Mouse (Mus musculus) heart, postnatal 25 days (tissue): ENCODE measurements at regions not wholly inside any gene's neighbourhood (a gene's known extent, or its start where the extent isn't known, plus 50 kb on each side); places are given as distances from the start of the nearest gene placed in this dataset.
A peak's percentile ranks its signal among the peaks of the same experiment; 100 is the strongest.

Source experiments
- DNase-seq: peaks from one replicate; pipeline ENCODE4 v3.0.0; 2022; ENCODE audit warnings: low spot score
- intact Hi-C: fragments of 180-260 bp; cut with DNase I; formaldehyde crosslinking; loops from one replicate; pipeline ENCODE4 v1.15.1; 2025

- intact Hi-C loops: no loop called here
- DNase-seq: no peak
Observed at GRCm38 (mm10) chr6:31058299-31058698, 99.4 kb upstream of the Klf14 start.

- no peak for DNase-seq
- intact Hi-C loops: no loop called here
Observed at GRCm38 (mm10) chr6:31058961-31059360, 100.1 kb upstream of the Klf14 start.

GRCm38 (mm10) chr6:31061813-31062212 is 102.9 kb upstream of the Klf14 start:
- intact Hi-C loops: no loop called here
- no peak for DNase-seq

- no peak for DNase-seq
- intact Hi-C loops: no loop called here
Observed at GRCm38 (mm10) chr6:31065419-31065818, 106.5 kb upstream of the Klf14 start.

GRCm38 (mm10) chr6:31066861-31067260 is 108.0 kb upstream of the Klf14 start:
- intact Hi-C loops: no loop called here
- no peak for DNase-seq

- intact Hi-C loops: no loop called here
- DNase-seq: no peak
Observed at GRCm38 (mm10) chr6:31067453-31067852, 108.6 kb upstream of the Klf14 start.

GRCm38 (mm10) chr6:31069243-31069642 is 110.4 kb upstream of the Klf14 start:
- intact Hi-C loops: no loop called here
- no peak for DNase-seq

GRCm38 (mm10) chr6:31070537-31070936 is 111.7 kb upstream of the Klf14 start:
- no peak for DNase-seq
- intact Hi-C loops: no loop called here

GRCm38 (mm10) chr6:31070966-31071365 is 112.1 kb upstream of the Klf14 start:
- intact Hi-C loops: no loop called here
- no peak for DNase-seq

GRCm38 (mm10) chr6:31072072-31072471 is 113.2 kb upstream of the Klf14 start:
- no peak for DNase-seq
- intact Hi-C loops: no loop called here

GRCm38 (mm10) chr6:31072559-31072958 is 113.7 kb upstream of the Klf14 start:
- intact Hi-C loops: no loop called here
- no peak for DNase-seq

- intact Hi-C loops: no loop called here
- no peak for DNase-seq
Observed at GRCm38 (mm10) chr6:31073338-31073737, 114.5 kb upstream of the Klf14 start.

- intact Hi-C loops: no loop called here
Observed at GRCm38 (mm10) chr6:31074394-31074793, 115.5 kb upstream of the Klf14 start.

GRCm38 (mm10) chr6:31075209-31075571 is 116.3 kb upstream of the Klf14 start:
- DNase-seq: no peak
- intact Hi-C loops: loop anchor here (1.0 to 5.0 kb wide), 3 partner anchors 101 to 377 kb away; no protein-coding TSS in a partner anchor

More at GRCm38 (mm10) chr6:31074394-31074793, 115.5 kb upstream of the Klf14 start:
- DNase-seq: no peak

- intact Hi-C loops: loop anchor here (1.0 to 5.0 kb wide), 4 partner anchors 79 to 376 kb away; no protein-coding TSS in a partner anchor
- DNase-seq: peak; percentile 57
Observed at GRCm38 (mm10) chr6:31075572-31076477, 116.9 kb upstream of the Klf14 start.

GRCm38 (mm10) chr6:31076478-31076834 is 117.6 kb upstream of the Klf14 start:
- intact Hi-C loops: loop anchor here (2.0 to 5.0 kb wide), 3 partner anchors 78 to 376 kb away; no protein-coding TSS in a partner anchor
- DNase-seq: no peak

GRCm38 (mm10) chr6:31077216-31077615 is 118.3 kb upstream of the Klf14 start:
- DNase-seq: no peak

GRCm38 (mm10) chr6:31077779-31078178 is 118.9 kb upstream of the Klf14 start:
- DNase-seq: no peak
- intact Hi-C loops: loop anchor here (2.0 to 5.0 kb wide), 3 partner anchors 77 to 375 kb away; no protein-coding TSS in a partner anchor

More at GRCm38 (mm10) chr6:31077216-31077615, 118.3 kb upstream of the Klf14 start:
- intact Hi-C loops: loop anchor here (2.0 to 5.0 kb wide), 3 partner anchors 78 to 375 kb away; no protein-coding TSS in a partner anchor

GRCm38 (mm10) chr6:31078413-31078812 is 119.5 kb upstream of the Klf14 start:
- peak; percentile 59 for DNase-seq
- intact Hi-C loops: loop anchor here (5.0 kb wide), 2 partner anchors 239 to 374 kb away; no protein-coding TSS in a partner anchor

GRCm38 (mm10) chr6:31079586-31080259 is 120.8 kb upstream of the Klf14 start:
- intact Hi-C loops: loop anchor here (5.0 kb wide), 3 partner anchors 48 to 373 kb away; no protein-coding TSS in a partner anchor
- no peak for DNase-seq

GRCm38 (mm10) chr6:31080279-31080678 is 121.4 kb upstream of the Klf14 start:
- intact Hi-C loops: loop anchor here (5.0 kb wide), 1 partner anchor 47 kb away; no protein-coding TSS in a partner anchor
- no peak for DNase-seq
